Mouse (Mus musculus): ENCODE results near the gene Stab2.

DNA sequence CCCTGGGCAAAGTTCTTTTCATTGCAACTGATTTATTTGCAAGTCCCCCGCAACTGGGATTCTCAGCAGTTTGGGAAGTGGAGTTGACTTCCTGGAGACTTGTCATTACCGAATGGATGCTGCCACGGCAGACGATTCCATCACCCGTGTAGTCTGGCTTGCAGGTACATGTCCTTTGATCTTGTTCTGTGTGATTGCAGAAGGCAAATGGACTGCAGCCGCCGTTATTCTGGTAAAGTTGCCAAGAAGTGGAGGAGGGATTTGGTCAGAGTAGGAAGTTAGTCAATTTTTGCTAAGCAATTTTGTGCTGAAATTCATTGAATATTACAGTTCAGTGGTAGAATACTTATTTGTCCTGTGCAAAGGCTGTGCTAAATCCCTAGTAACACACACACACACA lies 129.1 kb downstream of the Stab2 start:
- TF ChIP-seq POLR2A (IDR thresholded peaks at IDR 0.05; ENCODE audit: borderline replicate concordance, low read depth, low read length) (no peak), CTCF (IDR thresholded peaks at IDR 0.05; ENCODE audit: low read depth, low read length) (no peak)
